Mouse (Mus musculus) cerebellum, adult 2 months (tissue): ENCODE measurements around the gene Gm16181. TPM values are rescaled to one million over a fixed set of nuclear protein-coding genes. Genes with fewer than 3 reads are reported as not detected.

ENCODE experiments used
- DNase-seq, 2 experiments: peaks; one replicate each; pipeline ENCODE4 v3.0.0; 2021
- H3K27ac ChIP-seq: fragments of 200-500 bp; 2 replicates; pipeline ENCODE4 v1.5.1; 2012; ENCODE audit warnings: low read length, control low read depth, inconsistent platforms; ENCODE audit not compliant: insufficient read depth
- H3K27me3 ChIP-seq: fragments of 200-500 bp; 2 replicates; pipeline ENCODE4 v1.6.1; 2012; ENCODE audit warnings: inconsistent platforms, mild to moderate bottlenecking, low read length, moderate library complexity; ENCODE audit not compliant: control insufficient read depth, insufficient read depth
- H3K4me1 ChIP-seq: fragments of 200-500 bp; 2 replicates; pipeline ENCODE4 v1.6.1; 2011; ENCODE audit warnings: low read length; ENCODE audit not compliant: control insufficient read depth, insufficient read depth
- H3K4me3 ChIP-seq: fragments of 200-500 bp; replicated peaks from 2 replicates; pipeline ENCODE3; 2011; ENCODE audit warnings: mild to moderate bottlenecking, low read depth, low read length, control low read depth; ENCODE audit not compliant: insufficient read depth
- CTCF ChIP-seq: fragments of 200-500 bp; IDR thresholded peaks from 2 replicates; pipeline ENCODE4 v1.5.1; 2011; ENCODE audit warnings: low read depth, mild to moderate bottlenecking, control low read depth, low read length, moderate library complexity, borderline replicate concordance; ENCODE audit not compliant: insufficient read depth
- POLR2A ChIP-seq: fragments of 200-500 bp; IDR thresholded peaks from 2 replicates; pipeline ENCODE4 v1.6.1; 2011; ENCODE audit warnings: low read length, control low read depth, borderline replicate concordance; ENCODE audit not compliant: insufficient read depth
- WGBS: fragments of 180-500 bp; shearing (Covaris S2); methylation state at CpG from one replicate; pipeline ENCODE4 v1.1.7; 2018; 5-methylcytosine and 5-hydroxymethylcytosine counted together
- polyA plus RNA-seq: library from polyadenylated mRNA; depleted of rRNA; stranded (reverse); fragments of >200 nt; gene quantifications from 2 replicates; pipeline ENCODE4 v1.2.3, GENCODE M21; 2012

The Gm16181 gene
- polyA plus RNA-seq, 1 experiment, result not detected

- WGBS, result 67% methylated on average over 7 of the region's 7 CpGs
- Histone ChIP-seq H3K27ac (no peak overlapping the region), H3K27me3 (no peaks in the 10 kb centered on the region), H3K4me3 (no peak overlapping the region), H3K4me1 (no peaks in the 10 kb centered on the region)
- no peak for DNase-seq
- TF ChIP-seq CTCF (no peak), POLR2A (no peak)
Observed at GRCm38 (mm10) chr17:35198029-35198428, 22.6 kb upstream of the Gm16181 start.

- H3K27me3 ChIP-seq, result no peaks in the 10 kb centered on the region
- 25% methylated on average over 8 of the region's 8 CpGs for WGBS
Observed at GRCm38 (mm10) chr17:35198946-35199345, 21.7 kb upstream of the Gm16181 start.

DNA sequence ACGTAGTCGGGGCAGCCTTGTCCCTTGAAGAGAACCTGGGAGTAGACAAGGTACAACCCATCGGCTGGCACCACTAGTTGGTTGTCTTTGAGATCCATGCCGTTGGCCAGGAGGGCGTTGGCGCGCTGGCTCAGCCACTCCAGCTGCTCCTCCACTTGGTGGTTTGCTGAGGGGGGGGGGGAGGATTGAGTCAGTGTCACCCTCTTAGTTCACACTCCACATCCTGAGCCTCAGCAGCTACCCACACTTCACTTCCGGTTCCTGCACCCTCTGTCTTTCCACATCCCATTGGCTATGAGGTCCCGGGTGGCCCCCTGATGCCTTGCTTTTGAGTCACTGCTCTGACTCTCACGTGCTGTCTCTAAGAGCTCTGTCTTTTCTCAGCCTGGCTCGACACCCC lies 20.2 kb upstream of the Gm16181 start:
- Histone ChIP-seq H3K4me3 (no peak overlapping the region), H3K4me1 (no peaks in the 10 kb centered on the region), H3K27ac (no peak overlapping the region), H3K27me3 (no peaks in the 10 kb centered on the region)
- TF ChIP-seq CTCF (no peak), POLR2A (no peak)
- no peak for DNase-seq
- WGBS, result 78% methylated on average over 11 of the region's 11 CpGs

More at GRCm38 (mm10) chr17:35198946-35199345, 21.7 kb upstream of the Gm16181 start:
- Histone ChIP-seq H3K4me3 (no peak overlapping the region), H3K27ac (no peak overlapping the region), H3K4me1 (no peaks in the 10 kb centered on the region)
- TF ChIP-seq CTCF (no peak), POLR2A (no peak)
- no peak for DNase-seq

DNA sequence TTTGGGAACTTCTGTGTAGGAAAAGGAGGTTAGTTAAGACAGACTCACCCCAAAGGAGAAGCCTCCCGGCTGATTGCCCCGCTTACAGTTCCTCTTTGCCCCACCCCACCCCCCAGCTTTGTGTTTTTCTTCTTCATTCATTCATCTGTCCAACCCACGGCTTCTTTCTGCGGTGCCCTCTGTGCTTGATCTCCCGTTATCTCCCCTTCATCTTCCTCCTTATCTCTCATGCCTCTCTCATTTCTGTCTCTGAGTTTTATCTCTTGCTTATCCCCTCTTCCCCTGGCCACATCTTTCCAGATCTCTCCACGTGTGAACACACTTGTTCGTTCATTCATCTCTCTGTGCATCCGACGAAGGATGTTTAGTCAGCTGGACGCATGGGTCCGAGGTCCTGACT lies 19.5 kb upstream of the Gm16181 start:
- no peak for TF ChIP-seq POLR2A
- TF ChIP-seq CTCF, result no peak
- Histone ChIP-seq H3K27me3 (no peaks in the 10 kb centered on the region), H3K4me3 (no peak overlapping the region), H3K4me1 (no peaks in the 10 kb centered on the region), H3K27ac (no peak overlapping the region)
- DNase-seq, result no peak
- 75% methylated on average over 11 of the region's 11 CpGs for WGBS

DNA sequence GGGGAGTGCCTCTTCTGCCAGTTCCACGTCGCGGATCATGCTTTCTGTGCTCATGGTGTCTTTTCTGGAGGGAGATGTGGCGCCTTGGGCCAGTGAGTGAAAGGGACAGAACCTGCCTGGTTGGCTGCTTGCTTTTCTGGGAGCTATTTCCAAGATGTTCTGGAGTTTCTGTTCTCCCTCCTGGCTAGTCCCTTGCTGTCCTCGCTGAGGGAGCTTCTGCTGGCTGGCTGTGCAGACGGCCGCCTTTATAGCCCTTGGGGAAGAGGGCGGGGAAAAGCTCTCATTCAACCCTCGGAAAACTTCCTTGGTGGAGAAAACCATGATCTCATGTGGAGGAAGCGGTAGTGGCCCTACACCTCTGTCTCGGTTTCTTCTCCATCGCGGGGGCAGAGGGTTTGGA lies 18.8 kb upstream of the Gm16181 start, which contains the start of gene Tnf:
Gene Tnf (minus strand): TSS at position 221 of the 400 bp plus-strand sequence.
- no peaks in the 10 kb centered on the region for H3K27me3 ChIP-seq
- 38% methylated on average over 13 of the region's 13 CpGs for WGBS
- no peak within 1 kb of the TSS for H3K27ac ChIP-seq
- no peaks in the 10 kb centered on the region for H3K4me1 ChIP-seq
- no peak within 1 kb of the TSS for H3K4me3 ChIP-seq
- TF ChIP-seq CTCF, result no peak
- TF ChIP-seq POLR2A, result no peak
- no peak for DNase-seq

GRCm38 (mm10) chr17:35202442-35202841 lies 18.2 kb upstream of the Gm16181 start:
- DNase-seq, result no peak
- TF ChIP-seq CTCF (no peak), POLR2A (no peak)
- H3K4me3 ChIP-seq, result no peak overlapping the region
- WGBS, result 69% methylated on average over 4 of the region's 4 CpGs
- no peak overlapping the region for H3K27ac ChIP-seq
- no peaks in the 10 kb centered on the region for H3K27me3 ChIP-seq
- H3K4me1 ChIP-seq, result no peaks in the 10 kb centered on the region

DNA sequence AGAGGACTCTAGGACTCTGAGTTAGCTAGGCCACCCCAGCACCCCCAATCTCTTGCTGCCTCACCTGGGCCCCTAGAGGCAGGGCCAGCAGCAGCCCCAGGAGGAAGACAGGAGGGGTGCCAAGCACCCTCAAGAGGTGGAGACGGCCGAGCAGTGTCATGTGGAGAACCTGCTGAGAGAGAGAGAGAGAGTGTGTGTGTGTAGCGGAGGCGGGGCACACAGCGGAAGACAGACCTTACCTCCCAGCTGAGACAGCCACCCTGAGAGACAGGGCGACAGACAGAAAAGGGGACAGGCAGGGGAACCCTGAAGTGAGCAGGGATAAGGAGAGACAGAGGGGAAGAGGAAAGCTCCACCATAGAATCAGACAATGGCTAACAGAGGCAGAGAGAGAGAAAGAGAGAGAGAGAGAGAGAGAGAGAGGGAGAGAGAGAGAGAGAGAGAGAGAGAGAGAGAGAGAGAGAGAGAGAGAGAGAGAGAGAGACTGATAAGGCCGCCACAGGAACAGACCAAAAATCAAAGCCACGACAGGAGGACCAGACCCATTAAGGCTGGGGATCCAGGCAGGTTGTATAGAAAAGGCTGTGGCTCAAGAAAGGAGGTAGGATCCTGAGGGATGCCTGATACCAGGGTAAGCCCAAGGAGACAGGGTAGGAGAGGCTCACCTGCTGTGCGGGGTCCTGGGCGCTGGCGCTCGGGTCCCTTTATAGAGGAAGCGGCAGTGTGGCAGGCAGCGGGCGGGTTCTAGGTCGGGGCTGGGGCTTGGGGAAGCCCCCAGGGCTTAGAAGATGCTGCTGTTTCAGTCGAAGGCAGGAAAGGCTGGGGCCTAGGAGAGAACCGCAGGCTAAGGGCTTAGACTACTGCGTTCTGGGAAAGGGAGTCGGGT lies 15.9 kb upstream of the Gm16181 start, which contains the start of gene Lta:
Gene Lta (minus strand): TSS at position 858 of the 886 bp plus-strand sequence.
- 37% methylated on average over 20 of the region's 20 CpGs for WGBS
- H3K27me3 ChIP-seq, result no peaks in the 10 kb centered on the region
- no peak for TF ChIP-seq CTCF
- no peak for TF ChIP-seq POLR2A
- no peaks in the 10 kb centered on the region for H3K4me1 ChIP-seq
- H3K27ac ChIP-seq, result no peak within 1 kb of the TSS
- DNase-seq, result no peak
- H3K4me3 ChIP-seq, result no peak within 1 kb of the TSS

DNA sequence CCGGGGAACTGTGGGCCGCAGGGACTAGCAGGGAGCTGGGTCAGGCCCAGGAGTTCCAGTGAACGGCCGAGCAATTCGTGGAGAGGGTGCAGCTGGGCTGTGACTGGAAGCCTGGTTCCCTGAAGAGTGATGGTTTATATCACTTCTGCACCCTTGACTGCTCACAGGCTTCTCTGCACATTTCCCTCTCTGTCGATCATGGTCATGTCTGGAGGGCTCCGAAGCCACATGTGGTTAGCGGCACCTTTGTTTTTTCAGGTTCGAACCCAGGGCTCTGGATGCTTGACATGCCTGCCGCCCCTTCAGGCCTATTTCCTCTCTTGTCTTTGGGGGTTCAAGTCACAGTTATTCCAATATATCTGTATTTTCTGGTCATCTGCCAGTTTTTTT lies 15.3 kb upstream of the Gm16181 start:
- WGBS, result 61% methylated on average over 10 of the region's 10 CpGs
- no peaks in the 10 kb centered on the region for H3K27me3 ChIP-seq
- H3K27ac ChIP-seq, result no peak overlapping the region
- H3K4me3 ChIP-seq, result no peak overlapping the region
- H3K4me1 ChIP-seq, result no peaks in the 10 kb centered on the region
- no peak for TF ChIP-seq POLR2A
- DNase-seq, result no peak
